Mouse (Mus musculus): Measurements from ENCODE around the gene Rbp3. TPM values are rescaled to one million over a fixed set of nuclear protein-coding genes. Genes with fewer than 3 reads are reported as not detected.

The Rbp3 gene
- total and polyA plus RNA-seq, 3 experiments, result not detected

GRCm38 (mm10) chr14:33946125-33946524 lies 7.7 kb upstream of the Rbp3 start:
- Histone ChIP-seq H3K9me3 (replicated peaks; ENCODE audit: insufficient read depth, low read length) (no peaks in the 10 kb centered on the region), H3K27me3 (ENCODE audit: control insufficient read depth in 1 of 2, insufficient read depth in 2 of 2, low read length in 2 of 2) (no peaks in the 10 kb centered on the region), H3K36me3 (ENCODE audit: control insufficient read depth in 1 of 2, insufficient read depth in 2 of 2, low read length in 2 of 2) (no peaks in the 10 kb centered on the region), H3K4me1 (ENCODE audit: control insufficient read depth in 1 of 2, insufficient read depth in 2 of 2, low read length in 2 of 2) (no peaks in the 10 kb centered on the region), H3K9ac (ENCODE audit: control insufficient read depth, low read depth, low read length, poor library complexity, severe bottlenecking) (no peak overlapping the region), H3K79me2 (ENCODE audit: control insufficient read depth, insufficient read depth, low read length, poor library complexity) (no peaks in the 10 kb centered on the region), H3K4me3 (ENCODE audit: control insufficient read depth in 1 of 2, insufficient read depth in 1 of 2, low read depth in 2 of 2, low read length in 2 of 2) (no peak overlapping the region), H3K27ac (ENCODE audit: control insufficient read depth, low read depth, low read length) (no peak overlapping the region)
- no peak for DNase-seq (ENCODE audit: low read depth, low spot score)
- TF ChIP-seq NELFE (IDR thresholded peaks at IDR 0.05; ENCODE audit: low read depth, low read length) (no peak), CHD2 (IDR thresholded peaks at IDR 0.05; ENCODE audit: low read length) (no peak), BHLHE40 (IDR thresholded peaks at IDR 0.05; ENCODE audit: borderline replicate concordance, low read depth, low read length) (no peak), TAL1 (IDR thresholded peaks at IDR 0.05; ENCODE audit: low read length) (no peak), UBTF (IDR thresholded peaks at IDR 0.05; ENCODE audit: borderline replicate concordance, insufficient read depth, low read depth, low read length) (no peak), MEF2A (IDR thresholded peaks at IDR 0.05; ENCODE audit: extremely low read depth, insufficient replicate concordance, low read depth, low read length, poor library complexity, severe bottlenecking) (no peak), JUND (IDR thresholded peaks at IDR 0.05; ENCODE audit: low read depth, low read length) (no peak), GABPA (IDR thresholded peaks at IDR 0.05; ENCODE audit: low read depth, low read length) (no peak), SMC3 (IDR thresholded peaks at IDR 0.05; ENCODE audit: low read depth, low read length) (no peak)

GRCm38 (mm10) chr14:33952233-33952981 lies 1.4 kb upstream of the Rbp3 start:
- Histone ChIP-seq H3K9ac (ENCODE audit: control insufficient read depth, low read depth, low read length, poor library complexity, severe bottlenecking) (no peak overlapping the region), H3K4me3 (ENCODE audit: control insufficient read depth in 1 of 2, insufficient read depth in 1 of 2, low read depth in 2 of 2, low read length in 2 of 2) (no peak overlapping the region), H3K27me3 (ENCODE audit: control insufficient read depth in 1 of 2, insufficient read depth in 2 of 2, low read length in 2 of 2) (no peaks in the 10 kb centered on the region), H3K9me3 (replicated peaks; ENCODE audit: insufficient read depth, low read length) (no peaks in the 10 kb centered on the region), H3K79me2 (ENCODE audit: control insufficient read depth, insufficient read depth, low read length, poor library complexity) (no peaks in the 10 kb centered on the region), H3K27ac (ENCODE audit: control insufficient read depth, low read depth, low read length) (no peak overlapping the region), H3K36me3 (ENCODE audit: control insufficient read depth in 1 of 2, insufficient read depth in 2 of 2, low read length in 2 of 2) (no peaks in the 10 kb centered on the region), H3K4me1 (ENCODE audit: control insufficient read depth in 1 of 2, insufficient read depth in 2 of 2, low read length in 2 of 2) (no peaks in the 10 kb centered on the region)
- DNase-seq (ENCODE audit: low read depth, low spot score), result no peak
- TF ChIP-seq POLR2AphosphoS5 (IDR thresholded peaks at IDR 0.05; ENCODE audit: borderline replicate concordance, low read depth, low read length), result no peak
- TF ChIP-seq SMC3 (IDR thresholded peaks at IDR 0.05; ENCODE audit: low read depth, low read length), result no peak
- no peak for TF ChIP-seq NELFE (IDR thresholded peaks at IDR 0.05; ENCODE audit: low read depth, low read length)
- TF ChIP-seq CHD2 (IDR thresholded peaks at IDR 0.05; ENCODE audit: low read length), result no peak
- TF ChIP-seq MAFK (IDR thresholded peaks at IDR 0.05; ENCODE audit: borderline replicate concordance, low read depth, low read length), result no peak
- no peak for TF ChIP-seq POLR2AphosphoS2 (IDR thresholded peaks at IDR 0.05; ENCODE audit: low read length)
- no peak for TF ChIP-seq HCFC1 (IDR thresholded peaks at IDR 0.05; ENCODE audit: low read depth, low read length)
- TF ChIP-seq ZNF384 (IDR thresholded peaks at IDR 0.05; ENCODE audit: low read depth, low read length), result no peak
- no peak for TF ChIP-seq MXI1 (IDR thresholded peaks at IDR 0.05; ENCODE audit: low read depth, low read length)
- no peak for TF ChIP-seq JUND (IDR thresholded peaks at IDR 0.05; ENCODE audit: low read depth, low read length)
- TF ChIP-seq BHLHE40 (IDR thresholded peaks at IDR 0.05; ENCODE audit: borderline replicate concordance, low read depth, low read length), result no peak
